Mouse (Mus musculus): ENCODE results near the gene Mapre3. TPM values are rescaled to one million over a fixed set of nuclear protein-coding genes. Genes with fewer than 3 reads are reported as not detected.
"Not testable (repeated sequence)": the region's sequence is repeated elsewhere in the genome, so short reads cannot be mapped to it uniquely, and the experiment has no call there.

Gene Mapre3
- total RNA-seq, 4 experiments from 2014 or later, result 88.7 to 101 (median 92.6) TPM

- DNase-seq (ENCODE audit: low spot score in 2 of 2), result not testable (repeated sequence)
Observed at GRCm38 (mm10) chr5:30881839-30882238, 67.4 kb downstream of the Mapre3 start.

GRCm38 (mm10) chr5:30886209-30886608 is 71.8 kb downstream of the Mapre3 start:
- DNase-seq (ENCODE audit: low spot score in 2 of 2), result no peak

- DNase-seq (ENCODE audit: low spot score in 2 of 2), result no peak
Observed at GRCm38 (mm10) chr5:30886731-30887130, 72.3 kb downstream of the Mapre3 start.

GRCm38 (mm10) chr5:30887331-30887761 is 72.9 kb downstream of the Mapre3 start:
- peak in 1 of 2 experiments; percentile 42 for DNase-seq (ENCODE audit: low spot score in 2 of 2)

- DNase-seq (ENCODE audit: low spot score in 2 of 2), result peak; percentile 89 to 90
Observed at GRCm38 (mm10) chr5:30887858-30888336, 73.5 kb downstream of the Mapre3 start.

GRCm38 (mm10) chr5:30888337-30889087 is 74.1 kb downstream of the Mapre3 start, which contains the start of gene Agbl5:
Agbl5 (plus strand) TSS chr5:30888694.
- DNase-seq (ENCODE audit: low spot score in 2 of 2), result peak; percentile 84 to 89

- DNase-seq (ENCODE audit: low spot score in 2 of 2), result peak in 1 of 2 experiments; percentile 33
Observed at GRCm38 (mm10) chr5:30889088-30889754, 74.8 kb downstream of the Mapre3 start.

- no peak for DNase-seq (ENCODE audit: low spot score in 2 of 2)
Observed at GRCm38 (mm10) chr5:30890375-30890774, 75.9 kb downstream of the Mapre3 start.

- no peak for DNase-seq (ENCODE audit: low spot score in 2 of 2)
Observed at GRCm38 (mm10) chr5:30901860-30902259, 87.4 kb downstream of the Mapre3 start.

GRCm38 (mm10) chr5:30907413-30908059 is 93.1 kb downstream of the Mapre3 start, which contains the start of gene Ost4:
Ost4 (minus strand) TSS chr5:30907788.
- DNase-seq (ENCODE audit: low spot score in 2 of 2), result peak; percentile 93 to 94

- DNase-seq (ENCODE audit: low spot score in 2 of 2), result no peak
Observed at GRCm38 (mm10) chr5:30908426-30909299, 94.2 kb downstream of the Mapre3 start.

GRCm38 (mm10) chr5:30909300-30909659 is 94.8 kb downstream of the Mapre3 start:
- DNase-seq (ENCODE audit: low spot score in 2 of 2), result no peak

- DNase-seq (ENCODE audit: low spot score in 2 of 2), result no peak
Observed at GRCm38 (mm10) chr5:30909863-30910262, 95.4 kb downstream of the Mapre3 start.

- no peak for DNase-seq (ENCODE audit: low spot score in 2 of 2)
Observed at GRCm38 (mm10) chr5:30910481-30910880, 96.0 kb downstream of the Mapre3 start.

- no peak for DNase-seq (ENCODE audit: low spot score in 2 of 2)
Observed at GRCm38 (mm10) chr5:30912156-30912555, 97.7 kb downstream of the Mapre3 start.

- peak in 1 of 2 experiments; percentile 65 for DNase-seq (ENCODE audit: low spot score in 2 of 2)
Observed at GRCm38 (mm10) chr5:30913060-30913841, 98.8 kb downstream of the Mapre3 start, which contains the start of gene Emilin1. Emilin1 (plus strand) TSS chr5:30913402.

- DNase-seq (ENCODE audit: low spot score in 2 of 2), result no peak
Observed at GRCm38 (mm10) chr5:30914101-30914635, 99.7 kb downstream of the Mapre3 start.

GRCm38 (mm10) chr5:30914849-30915248 is 100.4 kb downstream of the Mapre3 start:
- no peak for DNase-seq (ENCODE audit: low spot score in 2 of 2)

- DNase-seq (ENCODE audit: low spot score in 2 of 2), result no peak
Observed at GRCm38 (mm10) chr5:30915456-30915855, 101.0 kb downstream of the Mapre3 start.

All from gastrocnemius, adult 8-10 months (tissue).